Mouse (Mus musculus) embryonic fibroblast, embryonic 13.5 days (primary cell): ENCODE results near the gene Zfp704.

Experiments
- CTCF ChIP-seq: IDR thresholded peaks from 2 replicates; pipeline ENCODE4 v1.5.1; 2011; ENCODE audit warnings: mild to moderate bottlenecking, control low read depth, low read length, moderate library complexity, borderline replicate concordance; ENCODE audit not compliant: insufficient read depth
- POLR2A ChIP-seq: IDR thresholded peaks from 2 replicates; pipeline ENCODE4 v1.6.1; 2011; ENCODE audit warnings: low read depth, mild to moderate bottlenecking, control low read depth, low read length, moderate library complexity

GRCm38 (mm10) chr3:9522009-9522408 is 87.9 kb downstream of the Zfp704 start:
- TF ChIP-seq CTCF (no peak), POLR2A (no peak)
